Mouse (Mus musculus) brain, embryonic 14.5 days (tissue): ENCODE results near the gene Lmtk2.

Experiments
- CTCF ChIP-seq: fragments of 200-500 bp; IDR thresholded peaks from 2 replicates; pipeline ENCODE4 v1.5.1; 2012; ENCODE audit warnings: inconsistent platforms, mild to moderate bottlenecking, moderate library complexity, borderline replicate concordance; ENCODE audit not compliant: insufficient read depth, insufficient read length; ENCODE audit errors: extremely low read depth
- POLR2A ChIP-seq: fragments of 200-500 bp; IDR thresholded peaks from 2 replicates; pipeline ENCODE4 v1.6.1; 2012; ENCODE audit warnings: mild to moderate bottlenecking, inconsistent platforms, borderline replicate concordance; ENCODE audit not compliant: poor library complexity, insufficient read depth, insufficient read length, severe bottlenecking; ENCODE audit errors: extremely low read depth

DNA sequence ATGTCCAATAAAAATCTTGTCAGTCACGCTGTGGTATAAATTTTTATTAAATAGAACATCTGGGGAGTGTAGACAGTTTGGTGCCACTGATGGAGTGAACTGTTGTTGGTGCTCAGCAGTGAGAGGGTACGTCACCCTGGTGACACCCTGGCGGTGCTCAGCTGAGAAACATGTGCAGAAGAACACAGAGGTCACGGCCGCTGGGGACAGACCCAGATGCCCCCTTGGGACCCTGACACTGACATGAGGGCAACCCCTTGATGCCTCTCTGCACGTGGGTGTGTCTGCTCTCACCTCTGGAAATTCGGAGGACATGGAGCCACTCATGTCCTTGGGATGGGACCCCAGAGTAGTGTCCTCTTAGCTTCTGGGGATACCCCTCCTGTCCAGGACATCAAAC, 94.2 kb downstream of the Lmtk2 start:
- no peak for TF ChIP-seq CTCF
- TF ChIP-seq POLR2A: no peak
